8 mouse cellular contexts compared by ENCODE assay signal in the genomic region with DNA sequence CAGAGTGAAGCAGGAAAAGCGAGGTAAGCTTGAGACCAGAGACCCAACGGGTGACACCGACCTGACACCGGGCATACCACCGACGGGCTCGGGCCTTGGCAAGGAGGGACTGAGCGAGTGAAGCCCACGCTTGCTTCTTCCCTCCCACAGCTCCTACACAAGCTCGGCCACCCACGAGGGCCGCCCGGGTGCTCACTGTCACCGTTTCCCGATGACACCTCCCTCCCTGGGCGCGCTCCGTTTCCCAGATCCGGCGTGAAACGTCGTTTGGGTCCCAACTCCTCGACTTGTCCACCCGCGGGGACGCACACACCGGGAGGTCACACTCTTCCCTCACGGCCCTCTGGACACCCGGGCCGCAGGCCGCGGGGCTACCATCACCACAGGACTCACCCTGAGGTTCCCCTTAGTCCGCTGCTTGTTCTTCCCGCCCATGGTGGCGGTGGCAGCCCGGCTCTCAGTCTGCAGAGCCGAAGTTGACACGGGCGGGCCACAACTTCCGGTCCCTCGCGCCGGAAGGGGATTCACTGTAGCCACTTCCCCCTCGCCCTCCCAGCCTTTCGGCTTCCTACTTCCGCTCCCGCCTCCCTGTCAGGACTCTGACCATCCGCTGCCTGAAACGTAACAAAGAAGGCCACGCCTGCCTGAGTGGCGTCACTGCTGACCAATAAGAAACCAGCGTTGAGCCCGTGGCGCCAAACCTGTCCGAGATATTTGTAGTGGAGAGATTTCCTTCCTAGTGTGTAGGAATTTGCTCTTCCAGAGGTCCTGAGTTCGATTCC. TPM values are rescaled to one million over a fixed set of nuclear protein-coding genes. Genes with fewer than 3 reads are reported as not detected.
DNase-seq lines count a peak whose midpoint lies in the region; ATAC-seq lines count a peak whose summit lies in the region.

Ltn1 (minus strand) TSS at position 580 of the 782 bp plus-strand sequence.

- DNase-seq in adipocyte (ENCODE audit: low spot score): peak; percentile 100
- peak; percentile 100 for DNase-seq in embryo, embryonic 10 days (ENCODE audit: low spot score)
- peak; percentile 96 for DNase-seq in gastrocnemius, postnatal 10 days
- DNase-seq in induced T-regulatory cell, adult 2 months (ENCODE audit: low read depth): peak; percentile 99
- DNase-seq in left cerebral cortex, adult 9 months (ENCODE audit: low spot score in 2 of 2): peak; percentile 97 to 99
- DNase-seq in right cerebral cortex, postnatal 14 days: peak; percentile 98
- peak; percentile 97 to 98 for DNase-seq in urinary bladder, postnatal 36 days (ENCODE audit: low spot score in 2 of 2)

- ATAC-seq in megakaryocyte progenitor cell, adult 5-6 weeks (replicated peaks; ENCODE audit: poor library complexity): peak; percentile 98

RNA-seq across cellular contexts. Expression of gene Ltn1, which starts in this region (rescaled TPM):
- 10 to 100 TPM; 24.1 to 25.0 TPM for total RNA-seq in gastrocnemius, postnatal 10 days (2021)
- total RNA-seq in megakaryocyte progenitor cell, adult 5-6 weeks (2015): 31.2 and 32.7 TPM in 2 replicates
- total RNA-seq in megakaryocyte progenitor cell, adult 5-6 weeks (2017): 25.7 and 26.8 TPM in 2 replicates

Comparison
In these comparisons a context has a peak if more than half of its experiments do, and no peak if none do; other contexts are left out.
1. Peak in every context shown above with its lines: DNase-seq and ATAC-seq.